Mouse (Mus musculus): Measurements from ENCODE around the gene Flot1. TPM values are rescaled to one million over a fixed set of nuclear protein-coding genes. Genes with fewer than 3 reads are reported as not detected.
A peak's percentile ranks its signal among the peaks of the same experiment; 100 is the strongest.

The Flot1 gene
- polyA plus RNA-seq (2014; fragmentation: Nextera tagmentation; extraction: Ambion mirVana): 59.3 and 67.8 TPM in 2 replicates

DNA sequence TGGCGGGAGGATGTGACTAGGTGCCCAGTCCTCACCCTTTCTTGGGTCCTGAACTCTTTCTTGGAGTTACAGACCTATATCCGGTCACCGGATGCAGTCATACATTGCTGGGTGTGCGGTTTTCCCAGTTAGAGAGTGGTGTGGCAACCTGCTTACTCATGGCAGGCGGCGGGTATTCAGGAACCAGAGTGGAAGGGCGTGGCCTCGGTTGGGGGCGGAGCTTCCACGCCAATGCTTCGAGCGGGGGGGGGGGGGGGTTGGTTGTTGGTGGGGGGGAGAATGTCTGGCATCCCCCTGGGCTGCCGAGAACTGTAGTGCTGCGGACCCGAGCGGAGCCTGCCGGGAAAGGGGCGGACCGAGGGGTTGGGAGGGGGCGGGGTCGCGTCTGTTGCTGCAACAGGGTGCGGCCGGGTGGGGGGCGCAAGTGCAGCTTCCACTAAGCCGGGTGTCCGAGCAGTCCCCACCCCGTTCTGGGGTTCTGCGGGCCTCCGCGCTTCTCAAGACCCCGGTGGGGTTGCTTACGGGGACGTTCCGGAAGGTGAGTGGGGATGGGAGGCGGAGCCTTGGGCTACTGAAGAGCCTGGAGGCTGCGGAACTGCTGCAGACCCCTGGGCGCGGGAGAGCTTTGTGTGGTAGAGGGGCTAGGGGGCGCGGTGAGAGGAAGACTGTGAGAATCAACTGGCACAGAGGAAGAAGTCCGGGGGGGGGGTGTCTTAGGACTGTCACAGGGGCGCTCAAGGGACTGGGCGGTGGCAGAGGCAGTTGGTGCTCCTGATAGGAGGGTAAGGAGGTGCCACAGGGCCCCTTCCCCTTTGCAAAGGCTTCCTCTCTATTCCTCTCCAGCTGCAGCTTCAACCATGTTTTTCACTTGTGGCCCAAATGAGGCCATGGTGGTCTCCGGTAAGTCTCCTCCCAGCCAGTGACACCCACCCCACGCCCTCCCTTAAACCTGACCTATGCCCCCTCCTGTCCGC is at the start of gene Flot1:
Gene Flot1, plus strand, starts transcription at position 267 of the 974 bp plus-strand sequence.
- Histone ChIP-seq H3K27ac (ENCODE audit: low read depth, low read length) (peak within 1 kb of the TSS; percentile 97), H3K36me3 (ENCODE audit: control insufficient read depth, insufficient read depth, low read length) (peaks cover 20% of the 10 kb centered on the region), H3K4me1 (replicated peaks; ENCODE audit: control insufficient read depth, insufficient read depth, low read length) (peaks cover 30% of the 10 kb centered on the region), H3K4me2 (peak within 1 kb of the TSS; percentile 100), H3K9me3 (ENCODE audit: control insufficient read depth, low read length) (no peaks in the 10 kb centered on the region), H3K4me3 (ENCODE audit: low read depth, low read length) (peak within 1 kb of the TSS; percentile 79), H3K27me3 (replicated peaks; ENCODE audit: control insufficient read depth, insufficient read depth, low read length) (0 out of 2 replicates have a peak, but pooled peaks cover 4% of the 10 kb centered on the region), H3K9ac (ENCODE audit: low read depth, low read length) (peak within 1 kb of the TSS; percentile 83)
- under 1% methylated on average over 47 of the region's 47 CpGs for WGBS
- DNase-seq (ENCODE audit: low spot score) (peak; percentile 95), ATAC-seq (replicated peaks; ENCODE audit: low FRiP score) (peak; percentile 82)

DNA sequence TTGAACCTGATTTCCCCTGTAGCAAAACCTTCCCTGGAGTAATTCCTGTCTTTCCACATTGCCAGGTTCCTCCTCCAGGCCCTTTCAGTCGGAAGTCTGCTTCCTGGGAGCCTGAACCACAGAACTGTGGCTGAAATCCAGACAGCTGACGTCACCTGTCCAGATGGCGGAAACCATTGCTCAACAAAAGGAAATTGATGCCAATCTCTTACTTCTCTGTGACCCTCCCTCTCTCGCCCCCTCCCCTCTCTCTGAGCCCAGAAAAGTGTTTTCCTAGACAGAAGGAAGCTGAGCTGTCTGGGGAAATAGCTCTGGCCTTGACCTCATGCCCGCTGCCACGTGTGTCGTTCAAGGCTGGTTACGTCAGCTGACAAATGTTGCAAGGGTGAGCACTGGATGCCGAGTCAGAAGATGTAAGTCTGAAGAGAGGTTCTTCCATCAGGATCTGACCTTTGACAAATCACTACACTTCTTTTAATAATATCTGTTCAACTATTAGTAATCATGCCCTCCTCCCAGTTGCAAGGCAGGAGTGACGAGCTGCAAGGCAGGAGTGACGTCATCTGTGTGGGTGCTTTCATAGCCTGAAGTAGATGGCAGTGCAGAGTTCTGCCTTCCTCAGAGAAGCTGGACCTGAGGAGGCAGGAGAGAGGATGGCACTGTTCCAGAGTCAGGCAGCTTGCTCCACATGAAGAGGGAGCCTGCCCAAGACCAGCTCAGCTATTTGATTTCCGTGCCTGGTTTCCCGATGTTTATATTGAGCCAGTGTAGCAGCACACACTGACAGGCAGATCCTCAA is 46.0 kb upstream of the Flot1 start:
- H3K27me3 ChIP-seq (replicated peaks; ENCODE audit: control insufficient read depth, insufficient read depth, low read length): no peaks in the 10 kb centered on the region
- ATAC-seq (replicated peaks; ENCODE audit: low FRiP score): no peak
- no peak overlapping the region; the same call in 1 of the 2 replicates for H3K4me2 ChIP-seq
- 38% methylated on average over 13 of the region's 13 CpGs for WGBS
- H3K4me3 ChIP-seq (ENCODE audit: low read depth, low read length): no peak overlapping the region
- peak; percentile 46 for DNase-seq (ENCODE audit: low spot score)
- no peak overlapping the region for H3K27ac ChIP-seq (ENCODE audit: low read depth, low read length)
- H3K36me3 ChIP-seq (ENCODE audit: control insufficient read depth, insufficient read depth, low read length): no peaks in the 10 kb centered on the region
- peaks cover 15% of the 10 kb centered on the region for H3K4me1 ChIP-seq (replicated peaks; ENCODE audit: control insufficient read depth, insufficient read depth, low read length)
- H3K9me3 ChIP-seq (ENCODE audit: control insufficient read depth, low read length): no peaks in the 10 kb centered on the region
- H3K9ac ChIP-seq (ENCODE audit: low read depth, low read length): no peak overlapping the region

DNA sequence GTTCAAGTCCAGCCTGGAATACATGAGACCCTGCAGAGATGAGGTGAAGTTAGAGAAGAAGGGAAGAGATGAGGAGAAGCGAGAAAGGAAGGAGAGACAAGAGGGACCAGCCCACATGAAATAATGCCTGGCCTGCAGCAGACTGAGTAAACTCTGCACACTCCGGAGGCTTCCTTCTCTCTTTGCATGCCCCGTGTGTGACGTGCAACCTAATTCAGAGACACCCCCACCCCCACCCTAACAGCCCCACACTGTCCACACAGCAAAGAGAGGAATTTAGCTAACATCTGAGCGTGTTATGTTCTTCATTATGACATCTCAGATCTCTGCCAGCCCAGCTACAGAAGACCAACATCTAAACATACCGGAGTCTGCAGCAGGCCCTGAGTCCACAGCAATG is 44.1 kb upstream of the Flot1 start:
- H3K27ac ChIP-seq (ENCODE audit: low read depth, low read length): no peak overlapping the region
- H3K36me3 ChIP-seq (ENCODE audit: control insufficient read depth, insufficient read depth, low read length): no peaks in the 10 kb centered on the region
- no peak overlapping the region for H3K9ac ChIP-seq (ENCODE audit: low read depth, low read length)
- no peaks in the 10 kb centered on the region for H3K9me3 ChIP-seq (ENCODE audit: control insufficient read depth, low read length)
- DNase-seq (ENCODE audit: low spot score): no peak
- H3K27me3 ChIP-seq (replicated peaks; ENCODE audit: control insufficient read depth, insufficient read depth, low read length): no peaks in the 10 kb centered on the region
- peaks cover 19% of the 10 kb centered on the region for H3K4me1 ChIP-seq (replicated peaks; ENCODE audit: control insufficient read depth, insufficient read depth, low read length)
- 45% methylated on average over 6 of the region's 6 CpGs for WGBS
- H3K4me3 ChIP-seq (ENCODE audit: low read depth, low read length): no peak overlapping the region
- no peak for ATAC-seq (replicated peaks; ENCODE audit: low FRiP score)
- no peak overlapping the region for H3K4me2 ChIP-seq

DNA sequence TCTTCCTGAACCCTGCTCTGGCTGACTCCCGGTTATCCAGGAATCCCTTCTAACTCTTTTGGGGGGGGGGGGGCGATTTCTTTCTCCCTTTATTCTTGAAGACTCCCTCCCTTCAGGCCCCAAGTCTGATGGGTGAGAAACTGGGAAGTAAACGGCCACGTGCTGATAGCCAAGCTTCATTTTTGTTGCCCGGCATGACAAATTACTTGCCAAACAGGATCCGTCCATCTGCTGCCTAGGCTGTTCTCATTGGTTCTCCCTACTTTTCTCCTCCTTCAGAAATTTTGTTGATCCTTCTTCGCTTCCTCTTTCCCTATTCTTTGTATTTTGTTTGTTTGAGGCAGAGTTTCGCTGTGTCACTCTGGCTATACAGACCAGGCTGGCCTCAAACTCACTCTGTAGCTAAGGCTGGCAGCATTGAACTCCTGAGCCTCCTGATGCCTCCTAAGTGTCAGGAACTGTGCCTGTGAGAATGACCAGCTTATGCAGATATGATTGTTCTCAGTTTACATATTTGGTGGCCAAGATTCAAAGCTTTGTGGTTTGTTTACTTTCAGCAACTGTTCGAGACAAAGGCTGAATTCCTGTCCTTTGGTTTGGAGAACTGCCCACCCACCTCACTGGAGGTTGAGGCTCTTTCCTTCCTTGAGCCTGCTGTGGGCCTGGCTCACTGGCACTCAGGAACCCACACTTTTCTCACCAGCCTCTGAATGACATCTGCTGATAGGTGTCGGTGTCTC is 43.4 kb upstream of the Flot1 start:
- H3K27me3 ChIP-seq (replicated peaks; ENCODE audit: control insufficient read depth, insufficient read depth, low read length): no peaks in the 10 kb centered on the region
- 56% methylated on average over 10 of the region's 10 CpGs for WGBS
- peaks cover 19% of the 10 kb centered on the region for H3K4me1 ChIP-seq (replicated peaks; ENCODE audit: control insufficient read depth, insufficient read depth, low read length)
- H3K36me3 ChIP-seq (ENCODE audit: control insufficient read depth, insufficient read depth, low read length): no peaks in the 10 kb centered on the region
- no peak overlapping the region for H3K4me2 ChIP-seq
- ATAC-seq (replicated peaks; ENCODE audit: low FRiP score) (no peak), DNase-seq (ENCODE audit: low spot score) (no peak)
- no peak overlapping the region for H3K4me3 ChIP-seq (ENCODE audit: low read depth, low read length)
- H3K27ac ChIP-seq (ENCODE audit: low read depth, low read length): no peak overlapping the region
- H3K9me3 ChIP-seq (ENCODE audit: control insufficient read depth, low read length): no peaks in the 10 kb centered on the region
- H3K9ac ChIP-seq (ENCODE audit: low read depth, low read length): no peak overlapping the region

DNA sequence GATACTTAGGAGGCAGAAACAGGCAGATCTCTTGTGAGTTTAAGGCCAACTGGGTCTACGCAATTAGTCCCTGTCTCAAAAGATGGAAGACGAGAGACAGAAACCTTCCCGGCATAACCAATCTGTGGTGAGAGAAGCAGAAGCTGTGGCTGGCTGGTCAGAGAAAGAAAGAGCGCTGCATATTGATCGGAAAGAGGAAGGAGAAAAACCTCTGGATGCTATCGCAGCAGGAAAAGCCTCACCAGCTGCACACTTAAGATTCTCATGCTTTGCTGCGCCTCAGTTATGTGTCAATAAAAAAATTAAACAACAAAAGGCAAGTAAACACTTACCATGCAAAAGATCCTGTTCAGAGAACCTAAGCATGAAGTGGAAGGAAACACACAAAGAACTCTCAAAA is 42.7 kb upstream of the Flot1 start:
- Histone ChIP-seq H3K9ac (ENCODE audit: low read depth, low read length) (no peak overlapping the region), H3K36me3 (ENCODE audit: control insufficient read depth, insufficient read depth, low read length) (no peaks in the 10 kb centered on the region), H3K27me3 (replicated peaks; ENCODE audit: control insufficient read depth, insufficient read depth, low read length) (no peaks in the 10 kb centered on the region), H3K4me3 (ENCODE audit: low read depth, low read length) (no peak overlapping the region), H3K9me3 (ENCODE audit: control insufficient read depth, low read length) (no peaks in the 10 kb centered on the region), H3K27ac (ENCODE audit: low read depth, low read length) (no peak overlapping the region), H3K4me1 (replicated peaks; ENCODE audit: control insufficient read depth, insufficient read depth, low read length) (peaks cover 19% of the 10 kb centered on the region), H3K4me2 (no peak overlapping the region)
- ATAC-seq (replicated peaks; ENCODE audit: low FRiP score) (no peak), DNase-seq (ENCODE audit: low spot score) (no peak)
- WGBS: 60% methylated on average over 7 of the region's 7 CpGs

DNA sequence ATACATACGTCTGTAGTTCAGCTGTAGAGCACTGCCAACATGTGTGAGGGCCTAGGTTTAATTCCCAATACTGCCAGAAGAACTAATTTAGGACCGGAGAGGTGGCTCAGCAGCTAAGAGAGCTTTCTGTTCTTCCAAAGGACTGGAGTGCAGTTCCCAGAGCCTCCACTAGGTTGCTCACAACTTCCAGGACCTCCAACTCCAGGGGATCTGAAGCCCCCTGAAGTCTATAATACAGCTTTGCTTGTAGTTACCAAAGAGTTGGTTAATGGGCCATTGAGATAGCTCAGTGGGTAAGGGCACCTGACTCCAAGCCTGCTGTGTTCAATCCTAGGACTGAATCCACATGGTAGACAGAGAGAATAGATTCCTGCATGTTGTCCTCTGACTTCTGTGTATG is 40.6 kb upstream of the Flot1 start:
- no peaks in the 10 kb centered on the region for H3K9me3 ChIP-seq (ENCODE audit: control insufficient read depth, low read length)
- no peaks in the 10 kb centered on the region for H3K27me3 ChIP-seq (replicated peaks; ENCODE audit: control insufficient read depth, insufficient read depth, low read length)
- H3K4me3 ChIP-seq (ENCODE audit: low read depth, low read length): no peak overlapping the region
- ATAC-seq (replicated peaks; ENCODE audit: low FRiP score) (no peak), DNase-seq (ENCODE audit: low spot score) (no peak)
- H3K36me3 ChIP-seq (ENCODE audit: control insufficient read depth, insufficient read depth, low read length): no peaks in the 10 kb centered on the region
- no peak overlapping the region for H3K4me2 ChIP-seq
- H3K4me1 ChIP-seq (replicated peaks; ENCODE audit: control insufficient read depth, insufficient read depth, low read length): peaks cover 11% of the 10 kb centered on the region; the same call in 1 of the 2 replicates
- no peak overlapping the region for H3K9ac ChIP-seq (ENCODE audit: low read depth, low read length)
- no peak overlapping the region for H3K27ac ChIP-seq (ENCODE audit: low read depth, low read length)
- 67% methylated on average over 2 of the region's 2 CpGs for WGBS

DNA sequence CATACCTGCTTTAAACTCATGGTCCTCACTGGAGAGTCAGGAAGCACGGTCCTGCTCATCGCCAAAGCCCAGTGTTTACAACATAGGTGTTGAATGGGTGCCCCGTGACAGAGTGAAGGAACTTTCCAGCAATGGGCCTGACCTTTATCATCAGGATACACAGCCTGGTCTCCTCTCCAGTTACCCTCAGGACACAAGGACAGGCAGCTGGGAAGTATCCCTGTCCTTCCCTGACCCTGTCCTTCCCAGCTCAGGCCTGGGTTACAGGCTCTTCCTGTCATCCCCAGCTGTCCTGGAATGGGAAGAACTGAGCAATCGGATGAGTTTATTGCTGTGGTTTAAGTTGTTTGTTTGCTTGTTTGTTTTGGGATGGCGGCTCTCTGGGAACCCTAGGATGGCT is 40.1 kb upstream of the Flot1 start:
- H3K36me3 ChIP-seq (ENCODE audit: control insufficient read depth, insufficient read depth, low read length): no peaks in the 10 kb centered on the region
- H3K27me3 ChIP-seq (replicated peaks; ENCODE audit: control insufficient read depth, insufficient read depth, low read length): no peaks in the 10 kb centered on the region
- no peak overlapping the region for H3K4me2 ChIP-seq
- no peak overlapping the region for H3K9ac ChIP-seq (ENCODE audit: low read depth, low read length)
- 87% methylated on average over 5 of the region's 5 CpGs for WGBS
- no peak overlapping the region for H3K4me3 ChIP-seq (ENCODE audit: low read depth, low read length)
- H3K4me1 ChIP-seq (replicated peaks; ENCODE audit: control insufficient read depth, insufficient read depth, low read length): peaks cover 9% of the 10 kb centered on the region; the same call in 1 of the 2 replicates
- ATAC-seq (replicated peaks; ENCODE audit: low FRiP score): no peak
- no peaks in the 10 kb centered on the region for H3K9me3 ChIP-seq (ENCODE audit: control insufficient read depth, low read length)
- DNase-seq (ENCODE audit: low spot score): no peak
- no peak overlapping the region for H3K27ac ChIP-seq (ENCODE audit: low read depth, low read length)

DNA sequence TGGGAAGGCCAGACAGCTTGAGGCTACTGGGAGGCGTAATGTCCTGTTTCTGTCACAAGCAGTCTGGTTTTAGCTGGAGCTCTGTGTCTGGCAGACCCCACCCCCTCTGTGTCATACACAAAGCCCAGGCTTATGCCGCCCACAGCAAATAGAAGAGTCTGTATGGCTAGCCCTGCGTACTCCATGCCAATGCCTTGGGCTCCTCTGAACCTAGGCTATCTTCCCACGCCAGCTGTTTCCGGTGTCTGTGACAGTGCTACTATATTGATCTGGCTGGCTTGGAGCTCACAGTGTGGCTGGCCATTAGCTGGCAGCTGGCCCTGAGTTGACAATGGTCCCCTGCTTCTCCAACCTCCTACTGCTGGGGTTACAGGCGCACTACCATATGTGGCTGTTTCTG is 39.1 kb upstream of the Flot1 start:
- H3K4me3 ChIP-seq (ENCODE audit: low read depth, low read length): no peak overlapping the region
- peaks cover 9% of the 10 kb centered on the region; the same call in 1 of the 2 replicates for H3K4me1 ChIP-seq (replicated peaks; ENCODE audit: control insufficient read depth, insufficient read depth, low read length)
- H3K9ac ChIP-seq (ENCODE audit: low read depth, low read length): no peak overlapping the region
- 60% methylated on average over 6 of the region's 6 CpGs for WGBS
- no peaks in the 10 kb centered on the region for H3K27me3 ChIP-seq (replicated peaks; ENCODE audit: control insufficient read depth, insufficient read depth, low read length)
- ATAC-seq (replicated peaks; ENCODE audit: low FRiP score) (peak; percentile 75), DNase-seq (ENCODE audit: low spot score) (no peak)
- no peaks in the 10 kb centered on the region for H3K9me3 ChIP-seq (ENCODE audit: control insufficient read depth, low read length)
- H3K36me3 ChIP-seq (ENCODE audit: control insufficient read depth, insufficient read depth, low read length): no peaks in the 10 kb centered on the region
- no peak overlapping the region for H3K27ac ChIP-seq (ENCODE audit: low read depth, low read length)
- no peak overlapping the region for H3K4me2 ChIP-seq

Data from liver, embryonic 11.5 days (tissue).